Mouse (Mus musculus) heart, postnatal 0 days (tissue): ENCODE measurements around the gene Rad1. TPM values are rescaled to one million over a fixed set of nuclear protein-coding genes. Genes with fewer than 3 reads are reported as not detected.

Experiments
- ATAC-seq: fragments of 200-750 bp; cut with Nextera tagmentation; 2 replicates; pipeline ENCODE4 v1.8.0; 2017; ENCODE audit warnings: low read depth, moderate number of reproducible peaks, moderate library complexity; ENCODE audit not compliant: insufficient read depth
- DNase-seq: peaks from one replicate; pipeline ENCODE4 v3.0.0-alpha.2; 2016; ENCODE audit warnings: low spot score
- H3K27ac ChIP-seq: fragments of 300-500 bp; sonication (generic); 2 replicates; pipeline ENCODE4 v1.5.1; 2014; ENCODE audit warnings: low read depth, mild to moderate bottlenecking
- H3K27me3 ChIP-seq: fragments of 300-500 bp; sonication (generic); 2 replicates; pipeline ENCODE4 v1.6.1; 2014; ENCODE audit warnings: low read length, mixed read lengths; ENCODE audit not compliant: control insufficient read depth, insufficient read depth
- H3K36me3 ChIP-seq: fragments of 300-500 bp; sonication (generic); replicated peaks from 2 replicates; pipeline ENCODE4 v1.6.1; 2014; ENCODE audit warnings: low read length, mixed read lengths; ENCODE audit not compliant: control insufficient read depth, insufficient read depth
- H3K4me1 ChIP-seq: fragments of 300-500 bp; sonication (generic); 2 replicates; pipeline ENCODE4 v1.6.1; 2014; ENCODE audit warnings: antibody characterized with exemption; ENCODE audit not compliant: control insufficient read depth, insufficient read depth
- H3K4me2 ChIP-seq: fragments of 300-500 bp; sonication (generic); 2 replicates; pipeline ENCODE4 v1.6.1; 2014; ENCODE audit warnings: low read depth, mild to moderate bottlenecking, low read length, moderate library complexity
- H3K4me3 ChIP-seq: fragments of 300-500 bp; sonication (generic); 2 replicates; pipeline ENCODE4 v1.5.1; 2014; ENCODE audit warnings: low read depth, low read length
- H3K9ac ChIP-seq: fragments of 300-500 bp; sonication (generic); replicated peaks from 2 replicates; pipeline ENCODE4 v1.6.1; 2014; ENCODE audit warnings: low read depth, low read length, mixed read lengths
- H3K9me3 ChIP-seq: fragments of 300-500 bp; sonication (generic); replicated peaks from 2 replicates; pipeline ENCODE4 v1.6.1; 2016; ENCODE audit warnings: low read length; ENCODE audit not compliant: control insufficient read depth
- CTCF ChIP-seq: IDR thresholded peaks from 2 replicates; pipeline ENCODE4 v1.5.1; 2016; ENCODE audit warnings: antibody characterized with exemption, control low read depth, low read depth
- EP300 ChIP-seq: IDR thresholded peaks from 2 replicates; pipeline ENCODE4 v1.6.1; 2016; ENCODE audit warnings: antibody characterized with exemption, low read depth
- WGBS: fragments of 180-500 bp; shearing (Covaris S2); extraction: QIAGEN DNeasy Blood & Tissue Kit; methylation state at CpG from one replicate; pipeline ENCODE4 v1.1.7; 2014; 5-methylcytosine and 5-hydroxymethylcytosine counted together
- polyA plus RNA-seq: library from polyadenylated mRNA; unstranded; fragments of >200 nt; fragmentation: Nextera tagmentation; extraction: Ambion mirVana; gene quantifications from 2 replicates; pipeline ENCODE4 v1.2.1, GENCODE M21; 2015
- total RNA-seq: library from RNA; depleted of rRNA; stranded (reverse); fragments of >200 nt; gene quantifications from 2 replicates; pipeline ENCODE4 v1.2.3, GENCODE M21; 2014; ENCODE audit warnings: low replicate concordance

The Rad1 gene
- total and polyA plus RNA-seq, 2 experiments from 2014 or later, result 10.9 to 13.3 TPM

- no peak overlapping the region for H3K27ac ChIP-seq
- H3K4me2 ChIP-seq, result no peak overlapping the region
- H3K4me3 ChIP-seq, result no peak overlapping the region
- H3K27me3 ChIP-seq, result no peaks in the 10 kb centered on the region
- ATAC-seq (no peak), DNase-seq (no peak)
- TF ChIP-seq EP300, result no peak
- TF ChIP-seq CTCF, result no peak
- no peaks in the 10 kb centered on the region for H3K4me1 ChIP-seq
- WGBS, result 81% methylated on average over 3 of the region's 3 CpGs
- H3K9ac ChIP-seq, result no peak overlapping the region
- peaks cover 45% of the 10 kb centered on the region for H3K36me3 ChIP-seq
- H3K9me3 ChIP-seq, result no peaks in the 10 kb centered on the region
Measured at GRCm38 (mm10) chr15:10447102-10447501, 38.7 kb upstream of the Rad1 start.

DNA sequence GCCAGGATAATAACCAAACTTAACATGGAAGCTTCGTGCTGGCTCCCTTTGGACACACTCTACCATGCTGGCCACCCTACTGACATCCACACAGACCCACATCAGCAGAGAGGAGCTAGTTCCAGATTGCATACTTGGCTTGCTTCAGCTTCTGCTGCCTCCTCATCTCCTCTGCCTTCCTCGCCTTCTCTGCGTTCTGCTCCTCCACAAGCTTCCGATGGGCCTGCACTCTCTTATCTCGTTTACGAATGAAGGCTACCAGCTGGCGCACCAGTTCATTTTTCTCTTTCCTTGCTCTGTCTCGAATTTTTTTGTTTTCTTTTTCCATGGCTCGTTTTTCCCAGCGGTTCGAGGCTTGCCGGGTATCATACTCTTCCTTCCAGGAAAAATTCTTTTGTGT is 24.8 kb upstream of the Rad1 start:
- 74% methylated on average over 12 of the region's 12 CpGs for WGBS
- Histone ChIP-seq H3K27ac (no peak overlapping the region), H3K4me3 (no peak overlapping the region), H3K36me3 (peaks cover 28% of the 10 kb centered on the region), H3K4me2 (no peak overlapping the region), H3K9ac (no peak overlapping the region), H3K27me3 (no peaks in the 10 kb centered on the region), H3K4me1 (no peaks in the 10 kb centered on the region), H3K9me3 (no peaks in the 10 kb centered on the region)
- ATAC-seq (no peak), DNase-seq (no peak)
- TF ChIP-seq EP300, result no peak
- no peak for TF ChIP-seq CTCF

- WGBS, result 86% methylated on average over 5 of the region's 5 CpGs
- H3K4me2 ChIP-seq, result no peak overlapping the region
- no peaks in the 10 kb centered on the region for H3K9me3 ChIP-seq
- TF ChIP-seq CTCF, result no peak
- TF ChIP-seq EP300, result no peak
- no peak overlapping the region for H3K27ac ChIP-seq
- H3K27me3 ChIP-seq, result no peaks in the 10 kb centered on the region
- peaks cover 28% of the 10 kb centered on the region for H3K36me3 ChIP-seq
- no peak overlapping the region for H3K9ac ChIP-seq
- no peaks in the 10 kb centered on the region for H3K4me1 ChIP-seq
- no peak for ATAC-seq
- H3K4me3 ChIP-seq, result no peak overlapping the region
- DNase-seq, result no peak
Measured at GRCm38 (mm10) chr15:10463555-10463954, 22.3 kb upstream of the Rad1 start.

GRCm38 (mm10) chr15:10464678-10465077 is 21.1 kb upstream of the Rad1 start:
- 84% methylated on average over 3 of the region's 3 CpGs for WGBS
- Histone ChIP-seq H3K4me3 (no peak overlapping the region), H3K27ac (no peak overlapping the region), H3K4me2 (no peak overlapping the region), H3K4me1 (no peaks in the 10 kb centered on the region), H3K9me3 (no peaks in the 10 kb centered on the region), H3K9ac (no peak overlapping the region), H3K27me3 (no peaks in the 10 kb centered on the region), H3K36me3 (peaks cover 26% of the 10 kb centered on the region)
- ATAC-seq (no peak), DNase-seq (no peak)
- TF ChIP-seq CTCF (no peak), EP300 (no peak)

GRCm38 (mm10) chr15:10468761-10469160 is 17.1 kb upstream of the Rad1 start:
- no peaks in the 10 kb centered on the region for H3K9me3 ChIP-seq
- H3K4me1 ChIP-seq, result 0 out of 2 replicates have a peak, but pooled peaks cover 3% of the 10 kb centered on the region
- WGBS, result 78% methylated on average over 3 of the region's 3 CpGs
- no peaks in the 10 kb centered on the region for H3K36me3 ChIP-seq
- H3K27me3 ChIP-seq, result no peaks in the 10 kb centered on the region
- H3K27ac ChIP-seq, result no peak overlapping the region
- no peak for DNase-seq
- no peak for ATAC-seq
- TF ChIP-seq CTCF (no peak), EP300 (no peak)
- no peak overlapping the region for H3K4me2 ChIP-seq
- H3K9ac ChIP-seq, result no peak overlapping the region
- no peak overlapping the region for H3K4me3 ChIP-seq

DNA sequence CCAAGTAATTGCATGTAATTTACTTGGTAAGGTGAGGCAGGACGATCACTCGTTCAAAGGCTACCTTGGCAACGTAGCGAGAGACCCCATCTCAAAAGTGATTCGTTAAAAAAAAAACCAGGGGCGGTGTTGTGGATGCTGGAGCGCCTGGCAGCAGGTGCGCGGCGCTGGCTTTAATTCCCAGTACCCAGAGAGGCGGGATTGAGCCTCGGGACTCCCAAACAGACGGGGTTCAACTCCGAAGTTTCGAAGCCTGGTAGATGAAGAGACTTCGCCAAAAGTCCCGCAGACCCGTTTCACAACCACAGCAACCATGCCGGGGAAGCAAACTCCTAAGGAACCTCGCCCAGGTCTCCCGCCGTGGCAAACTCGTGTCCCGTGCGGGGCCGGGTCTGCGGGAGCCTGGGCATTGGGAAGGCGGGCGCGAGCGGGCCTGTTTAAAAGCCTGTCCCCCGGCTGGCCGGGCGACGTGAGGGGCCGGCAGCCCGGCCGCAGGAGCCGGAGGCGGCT is 16.1 kb upstream of the Rad1 start:
- TF ChIP-seq CTCF (no peak), EP300 (no peak)
- no peak for DNase-seq
- Histone ChIP-seq H3K9me3 (no peaks in the 10 kb centered on the region), H3K27me3 (no peaks in the 10 kb centered on the region), H3K9ac (peak overlapping the region; percentile 87), H3K4me1 (0 out of 2 replicates have a peak, but pooled peaks cover 3% of the 10 kb centered on the region), H3K36me3 (no peaks in the 10 kb centered on the region), H3K4me3 (peak overlapping the region; percentile 96), H3K27ac (peak overlapping the region; percentile 90), H3K4me2 (peak overlapping the region; percentile 99)
- whole genome bisulfite sequencing, result 1% methylated on average over 39 of the region's 40 CpGs
- no peak for ATAC-seq
